Mouse (Mus musculus) kidney, embryonic 15.5 days (tissue): ENCODE measurements around the gene Rpl23. TPM values are rescaled to one million over a fixed set of nuclear protein-coding genes. Genes with fewer than 3 reads are reported as not detected.

Experiments
- ATAC-seq: fragments of 200-750 bp; cut with Nextera tagmentation; replicated peaks from 2 replicates; pipeline ENCODE4 v1.8.0; 2017; ENCODE audit warnings: moderate TSS enrichment; ENCODE audit not compliant: low FRiP score
- H3K27ac ChIP-seq: fragments of 300-500 bp; sonication (generic); 2 replicates; pipeline ENCODE4 v1.5.1; 2015; ENCODE audit warnings: mild to moderate bottlenecking, inconsistent platforms
- H3K27me3 ChIP-seq: fragments of 300-500 bp; sonication (generic); 2 replicates; pipeline ENCODE4 v1.6.1; 2015; ENCODE audit warnings: inconsistent platforms
- H3K36me3 ChIP-seq: fragments of 300-500 bp; sonication (generic); 2 replicates; pipeline ENCODE4 v1.6.1; 2015; ENCODE audit warnings: inconsistent platforms
- H3K4me1 ChIP-seq: fragments of 300-500 bp; sonication (generic); 2 replicates; pipeline ENCODE4 v1.6.1; 2015; ENCODE audit warnings: inconsistent platforms
- H3K4me2 ChIP-seq: fragments of 300-500 bp; sonication (generic); 2 replicates; pipeline ENCODE4 v1.6.1; 2015; ENCODE audit warnings: moderate library complexity, mild to moderate bottlenecking, inconsistent platforms
- H3K4me3 ChIP-seq: fragments of 300-500 bp; sonication (generic); replicated peaks from 2 replicates; pipeline ENCODE4 v1.5.1; 2015; ENCODE audit warnings: mild to moderate bottlenecking, inconsistent platforms
- H3K9ac ChIP-seq: fragments of 300-500 bp; sonication (generic); 2 replicates; pipeline ENCODE4 v1.6.1; 2015; ENCODE audit warnings: mild to moderate bottlenecking, inconsistent platforms
- H3K9me3 ChIP-seq: fragments of 300-500 bp; sonication (generic); replicated peaks from 2 replicates; pipeline ENCODE4 v1.6.1; 2016; ENCODE audit warnings: inconsistent platforms
- WGBS: fragments of 180-500 bp; shearing (Covaris S2); methylation state at CpG from one replicate; pipeline ENCODE4 v1.1.7; 2015; ENCODE audit warnings: mixed read lengths; 5-methylcytosine and 5-hydroxymethylcytosine counted together
- polyA plus RNA-seq: library from polyadenylated mRNA; unstranded; fragments of >200 nt; fragmentation: Nextera tagmentation; extraction: Ambion mirVana; gene quantifications from 2 replicates; pipeline ENCODE4 v1.2.1, GENCODE M21; 2015

Rpl23 gene
- polyA plus RNA-seq, 1 experiment from 2014 or later: 565 TPM

DNA sequence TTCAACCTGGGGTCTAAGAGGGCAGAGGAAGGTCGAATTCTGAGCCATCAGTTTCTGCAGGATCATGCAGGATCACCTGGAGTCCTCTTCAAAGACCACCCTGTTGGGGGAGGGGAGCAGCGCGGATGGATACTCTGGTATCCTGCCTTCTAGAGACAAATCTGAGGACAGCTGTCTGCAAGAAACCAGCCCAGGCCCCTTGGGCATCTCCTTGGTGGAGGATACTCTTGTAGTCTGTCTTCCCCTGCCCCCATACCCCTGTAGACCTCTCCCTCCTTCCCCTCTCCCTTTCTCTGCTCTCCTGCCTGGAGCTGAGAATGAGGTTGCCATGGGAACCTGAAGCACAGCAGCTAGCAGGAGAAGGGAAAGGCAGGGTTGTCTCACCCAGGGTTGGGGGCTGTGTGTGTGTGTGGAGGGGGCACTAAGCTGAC, 30.3 kb upstream of the Rpl23 start:
- no peak; the same call in 1 of the 2 replicates for ATAC-seq
- Histone ChIP-seq H3K27ac (peak overlapping the region; percentile 87), H3K27me3 (no peaks in the 10 kb centered on the region), H3K4me3 (no peak overlapping the region), H3K36me3 (peaks cover 55% of the 10 kb centered on the region), H3K4me2 (peak overlapping the region; percentile 43), H3K9ac (no peak overlapping the region), H3K4me1 (peaks cover 99% of the 10 kb centered on the region), H3K9me3 (no peaks in the 10 kb centered on the region)
- WGBS: 56% methylated on average over 3 of the region's 3 CpGs

DNA sequence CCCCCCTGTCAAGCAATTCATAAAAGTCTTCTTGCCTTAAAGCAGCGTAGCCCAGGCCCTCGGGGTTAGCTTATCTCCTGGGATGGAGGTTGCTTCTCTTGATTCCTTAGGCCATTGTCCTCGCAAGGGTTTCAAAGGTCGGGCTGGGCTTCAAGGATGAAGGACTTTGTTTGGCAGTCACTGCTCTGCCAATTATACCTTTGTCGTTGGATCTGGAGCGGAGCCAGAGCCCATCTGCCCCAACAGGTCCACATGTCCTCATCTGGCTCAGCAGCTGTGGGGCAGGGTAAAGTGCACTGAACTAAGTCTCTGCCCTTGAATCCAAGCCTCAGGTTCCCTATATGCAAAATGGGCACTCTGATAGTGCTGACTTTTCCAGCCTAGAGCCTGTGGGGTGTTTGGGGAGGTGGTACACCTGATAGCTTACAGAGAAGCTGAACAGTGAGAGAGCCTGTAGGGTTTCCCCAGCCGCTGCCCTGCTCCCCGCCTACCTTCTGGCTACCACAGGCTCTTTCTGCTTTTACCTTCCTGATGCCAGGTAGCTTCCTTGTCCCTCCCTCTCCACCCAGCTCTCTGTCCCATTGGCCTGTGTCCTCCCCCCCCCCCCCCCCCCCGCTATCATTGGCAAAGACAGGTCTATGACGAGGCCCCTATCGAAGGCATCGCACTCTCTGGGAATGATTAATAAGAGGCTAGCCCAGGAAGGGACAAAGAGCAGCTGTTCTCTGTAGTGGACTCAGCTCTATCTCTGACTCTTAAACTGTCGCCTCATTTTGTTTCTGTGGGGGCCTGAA, 29.5 kb upstream of the Rpl23 start:
- Histone ChIP-seq H3K4me1 (peaks cover 99% of the 10 kb centered on the region), H3K9me3 (no peaks in the 10 kb centered on the region), H3K27ac (peak overlapping the region; percentile 87), H3K9ac (0 out of 2 replicates have a peak overlapping the region, but pooled peaks have one; percentile 10), H3K4me3 (peak overlapping the region; percentile 7; the same call in 1 of the 2 replicates), H3K36me3 (peaks cover 53% of the 10 kb centered on the region), H3K4me2 (peak overlapping the region; percentile 43), H3K27me3 (no peaks in the 10 kb centered on the region)
- 40% methylated on average over 12 of the region's 13 CpGs for WGBS
- ATAC-seq: peak; percentile 65

DNA sequence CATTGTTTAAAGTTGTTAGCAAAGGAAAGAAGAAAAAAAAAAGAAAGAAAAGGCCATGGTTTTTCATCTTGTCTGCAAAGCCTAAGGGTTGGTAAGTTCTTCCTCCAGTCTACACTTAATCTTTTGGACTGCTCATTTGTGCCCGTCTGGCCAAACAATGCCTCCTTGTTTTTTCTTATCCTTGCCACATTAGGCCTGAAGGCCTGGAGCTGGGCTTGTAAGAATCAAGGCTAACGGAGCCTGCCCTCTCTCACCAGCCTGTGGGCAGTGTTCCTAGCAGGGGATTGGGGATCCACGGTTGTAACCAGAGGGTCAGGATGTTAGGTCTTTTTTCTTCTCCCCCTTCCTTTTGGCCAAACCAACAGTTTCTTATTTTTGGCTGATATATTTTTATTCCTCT, 28.7 kb upstream of the Rpl23 start:
- H3K4me1 ChIP-seq: peaks cover 99% of the 10 kb centered on the region
- WGBS: 50% methylated on average over 3 of the region's 3 CpGs
- H3K36me3 ChIP-seq: peaks cover 46% of the 10 kb centered on the region
- no peak overlapping the region for H3K4me3 ChIP-seq
- H3K27ac ChIP-seq: peak overlapping the region; percentile 87
- H3K4me2 ChIP-seq: peak overlapping the region; percentile 30; the same call in 1 of the 2 replicates
- H3K9me3 ChIP-seq: no peaks in the 10 kb centered on the region
- no peaks in the 10 kb centered on the region for H3K27me3 ChIP-seq
- ATAC-seq: no peak
- H3K9ac ChIP-seq: no peak overlapping the region

DNA sequence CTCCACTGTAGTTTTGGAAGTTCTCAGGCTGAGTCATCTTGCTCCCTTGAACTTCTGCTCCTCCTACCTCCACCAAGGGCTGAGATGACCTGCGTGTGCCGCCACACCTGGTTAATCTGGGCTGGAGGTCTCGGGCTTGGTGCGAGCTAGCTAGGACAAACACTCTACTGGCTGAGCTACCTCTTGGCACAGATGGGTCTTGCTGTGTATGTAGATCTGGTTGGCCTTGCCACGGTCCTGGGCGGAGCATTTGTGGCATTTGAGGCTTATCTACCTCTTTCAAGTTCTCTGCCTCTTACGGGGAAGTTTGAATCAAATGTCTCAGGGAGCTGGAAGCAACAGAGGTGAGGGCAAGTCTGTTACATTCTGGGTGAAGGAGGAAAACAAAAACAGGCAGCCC, 28.1 kb upstream of the Rpl23 start:
- 69% methylated on average over 7 of the region's 7 CpGs for WGBS
- Histone ChIP-seq H3K36me3 (peaks cover 40% of the 10 kb centered on the region), H3K9me3 (no peaks in the 10 kb centered on the region), H3K4me2 (no peak overlapping the region), H3K27ac (peak overlapping the region; percentile 56), H3K9ac (no peak overlapping the region), H3K27me3 (no peaks in the 10 kb centered on the region), H3K4me1 (peaks cover 99% of the 10 kb centered on the region), H3K4me3 (no peak overlapping the region)
- ATAC-seq: no peak

DNA sequence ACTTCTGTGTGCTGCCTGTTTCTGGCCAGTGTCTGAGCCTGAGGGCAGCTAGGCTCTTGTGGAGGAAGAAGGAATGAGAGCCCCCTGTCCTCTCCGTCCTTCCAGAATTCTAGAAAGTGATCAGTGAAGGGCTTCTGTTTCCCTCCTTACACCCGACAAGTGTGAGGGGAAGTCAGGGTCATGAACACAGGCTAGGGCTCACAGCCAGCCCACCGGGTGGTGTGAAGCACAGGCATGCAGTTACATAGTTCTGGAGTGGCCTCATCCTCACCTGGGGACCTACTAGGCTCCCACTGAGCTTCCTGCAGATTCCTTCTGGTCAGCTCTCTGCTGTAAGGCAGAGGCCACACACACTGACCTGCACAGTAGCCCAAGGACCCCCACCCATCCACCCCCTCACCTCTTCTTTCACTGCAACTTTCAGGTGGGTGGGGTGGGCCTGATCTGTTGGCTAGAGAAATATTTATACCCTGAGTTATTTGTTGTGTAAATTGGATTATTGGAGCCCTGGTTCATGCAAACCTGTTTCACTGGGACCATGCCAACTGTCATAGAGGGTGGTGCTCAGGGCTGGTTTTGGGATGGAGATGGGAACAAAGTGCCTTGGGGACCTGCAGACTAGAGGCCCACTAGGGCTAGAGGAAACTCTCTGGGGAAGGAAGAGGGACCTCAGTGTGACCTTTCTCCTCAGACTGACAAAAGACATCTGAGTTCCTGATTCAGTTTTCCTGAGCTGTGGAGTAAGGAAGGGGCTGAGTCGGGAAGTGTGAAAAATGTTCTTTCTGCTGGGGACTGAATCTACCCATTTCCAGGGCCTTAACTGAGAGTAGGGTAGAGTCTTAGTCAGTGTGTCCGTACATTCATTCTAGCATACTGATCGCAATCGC, 27.2 kb upstream of the Rpl23 start:
- WGBS: 59% methylated on average over 7 of the region's 7 CpGs
- Histone ChIP-seq H3K4me1 (peaks cover 99% of the 10 kb centered on the region), H3K4me2 (no peak overlapping the region), H3K9me3 (no peaks in the 10 kb centered on the region), H3K9ac (no peak overlapping the region), H3K27me3 (no peaks in the 10 kb centered on the region), H3K27ac (peak overlapping the region; percentile 90), H3K4me3 (no peak overlapping the region), H3K36me3 (peaks cover 31% of the 10 kb centered on the region)
- ATAC-seq: no peak

DNA sequence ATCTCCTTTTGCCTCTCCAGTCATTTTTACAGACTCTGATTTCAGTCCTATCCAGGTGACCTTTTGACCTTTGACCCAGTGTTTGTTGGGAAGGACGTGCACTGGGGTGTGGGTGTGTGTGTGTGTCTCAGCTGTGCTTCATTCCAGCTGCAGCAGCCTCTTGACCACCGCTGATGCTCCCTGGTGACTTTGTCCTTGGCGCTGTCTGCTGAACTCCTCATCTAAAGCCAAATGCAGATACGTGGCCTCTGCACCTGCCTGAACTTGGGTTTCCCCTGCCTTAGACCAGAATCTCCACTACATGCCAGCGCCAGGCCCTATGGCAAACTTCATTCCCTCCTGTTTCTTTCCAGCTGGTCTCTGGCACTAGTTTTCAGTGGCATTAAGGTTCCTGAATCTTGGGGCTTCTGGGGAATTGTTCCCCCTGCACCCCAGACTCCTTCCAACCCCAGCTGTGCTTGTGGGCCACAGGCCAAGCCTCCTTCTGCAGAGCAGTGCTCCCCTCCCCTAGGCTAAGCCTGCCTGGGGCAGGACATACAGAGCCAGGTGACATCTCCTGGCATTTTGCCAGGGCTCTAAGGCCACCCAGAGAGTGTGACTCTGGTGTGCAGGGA, 26.5 kb upstream of the Rpl23 start:
- WGBS: 47% methylated on average over 5 of the region's 5 CpGs
- no peak for ATAC-seq
- Histone ChIP-seq H3K27ac (peak overlapping the region; percentile 90), H3K4me3 (no peak overlapping the region), H3K9me3 (no peaks in the 10 kb centered on the region), H3K9ac (no peak overlapping the region), H3K27me3 (no peaks in the 10 kb centered on the region), H3K36me3 (peaks cover 26% of the 10 kb centered on the region), H3K4me1 (peaks cover 99% of the 10 kb centered on the region), H3K4me2 (0 out of 2 replicates have a peak overlapping the region, but pooled peaks have one; percentile 33)

DNA sequence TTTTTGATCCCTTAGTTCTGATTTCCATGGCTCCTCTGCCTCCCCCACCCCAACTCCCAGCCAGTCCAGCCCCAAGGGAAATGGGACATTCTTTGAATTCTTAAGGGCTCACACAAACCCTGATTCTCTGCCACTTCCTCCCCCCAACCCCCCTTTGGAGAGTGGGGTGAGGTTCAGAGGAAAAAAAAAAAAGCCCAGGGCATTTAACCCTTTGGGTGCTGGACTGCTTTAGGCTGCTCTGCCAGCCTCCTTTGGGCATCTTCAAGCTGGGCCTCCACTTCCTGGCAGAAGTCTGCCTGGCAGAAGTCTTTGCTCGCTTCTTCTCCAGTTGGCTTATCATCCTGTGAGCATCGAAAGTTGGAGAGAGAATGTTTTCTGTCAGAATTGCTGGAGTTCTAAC, 25.9 kb upstream of the Rpl23 start:
- no peaks in the 10 kb centered on the region for H3K27me3 ChIP-seq
- peak overlapping the region; percentile 33 for H3K4me2 ChIP-seq
- no peak for ATAC-seq
- peaks cover 96% of the 10 kb centered on the region for H3K4me1 ChIP-seq
- H3K4me3 ChIP-seq: no peak overlapping the region
- H3K9ac ChIP-seq: no peak overlapping the region
- H3K9me3 ChIP-seq: no peaks in the 10 kb centered on the region
- peaks cover 22% of the 10 kb centered on the region for H3K36me3 ChIP-seq
- peak overlapping the region; percentile 90 for H3K27ac ChIP-seq
- 60% methylated on average over 2 of the region's 2 CpGs for WGBS

DNA sequence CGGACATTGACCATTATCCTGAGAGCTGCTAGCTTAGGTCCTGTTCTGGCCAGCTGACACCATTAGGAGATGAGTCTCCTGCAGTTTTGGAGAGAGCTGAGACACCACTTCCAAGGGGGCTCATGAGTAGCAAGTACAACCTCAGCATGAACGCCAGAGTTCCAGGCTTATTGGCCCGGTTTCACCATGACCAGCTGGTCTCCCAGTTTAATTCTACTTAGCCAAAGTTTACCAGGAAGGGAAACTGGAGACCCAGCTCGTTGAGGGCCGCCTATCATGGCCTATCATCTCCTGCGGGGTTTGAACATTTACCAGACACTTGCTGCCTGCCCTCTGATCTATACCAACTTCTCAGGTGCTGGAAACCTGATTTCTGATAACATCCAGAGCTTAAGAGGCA, 25.4 kb upstream of the Rpl23 start:
- Histone ChIP-seq H3K9ac (no peak overlapping the region), H3K27ac (peak overlapping the region; percentile 90), H3K9me3 (no peaks in the 10 kb centered on the region), H3K4me2 (peak overlapping the region; percentile 33), H3K4me3 (no peak overlapping the region), H3K36me3 (peaks cover 22% of the 10 kb centered on the region), H3K27me3 (no peaks in the 10 kb centered on the region), H3K4me1 (peaks cover 96% of the 10 kb centered on the region)
- no peak for ATAC-seq
- 43% methylated on average over 6 of the region's 6 CpGs for WGBS

DNA sequence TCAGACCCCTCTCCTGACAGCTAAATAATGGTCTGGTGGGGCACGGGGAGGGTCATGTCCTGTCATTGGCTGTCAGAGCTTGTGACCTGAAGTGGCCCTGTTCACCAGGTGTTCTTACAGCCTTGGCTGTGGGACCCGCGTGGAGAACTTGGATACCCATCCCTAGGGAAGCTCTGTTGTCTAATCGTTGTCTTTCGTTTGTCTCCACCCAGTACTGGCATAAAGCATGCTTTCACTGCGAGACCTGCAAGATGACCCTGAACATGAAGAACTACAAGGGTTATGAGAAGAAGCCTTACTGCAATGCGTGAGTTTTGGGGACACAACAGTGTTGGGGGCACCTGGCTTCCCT, 24.4 kb upstream of the Rpl23 start:
- no peak for ATAC-seq
- no peak overlapping the region for H3K9ac ChIP-seq
- no peak overlapping the region for H3K4me3 ChIP-seq
- peak overlapping the region; percentile 90 for H3K27ac ChIP-seq
- no peaks in the 10 kb centered on the region for H3K27me3 ChIP-seq
- H3K36me3 ChIP-seq: peaks cover 22% of the 10 kb centered on the region
- 63% methylated on average over 7 of the region's 7 CpGs for WGBS
- peak overlapping the region; percentile 50; the same call in 1 of the 2 replicates for H3K4me2 ChIP-seq
- no peaks in the 10 kb centered on the region for H3K9me3 ChIP-seq
- peaks cover 96% of the 10 kb centered on the region for H3K4me1 ChIP-seq

DNA sequence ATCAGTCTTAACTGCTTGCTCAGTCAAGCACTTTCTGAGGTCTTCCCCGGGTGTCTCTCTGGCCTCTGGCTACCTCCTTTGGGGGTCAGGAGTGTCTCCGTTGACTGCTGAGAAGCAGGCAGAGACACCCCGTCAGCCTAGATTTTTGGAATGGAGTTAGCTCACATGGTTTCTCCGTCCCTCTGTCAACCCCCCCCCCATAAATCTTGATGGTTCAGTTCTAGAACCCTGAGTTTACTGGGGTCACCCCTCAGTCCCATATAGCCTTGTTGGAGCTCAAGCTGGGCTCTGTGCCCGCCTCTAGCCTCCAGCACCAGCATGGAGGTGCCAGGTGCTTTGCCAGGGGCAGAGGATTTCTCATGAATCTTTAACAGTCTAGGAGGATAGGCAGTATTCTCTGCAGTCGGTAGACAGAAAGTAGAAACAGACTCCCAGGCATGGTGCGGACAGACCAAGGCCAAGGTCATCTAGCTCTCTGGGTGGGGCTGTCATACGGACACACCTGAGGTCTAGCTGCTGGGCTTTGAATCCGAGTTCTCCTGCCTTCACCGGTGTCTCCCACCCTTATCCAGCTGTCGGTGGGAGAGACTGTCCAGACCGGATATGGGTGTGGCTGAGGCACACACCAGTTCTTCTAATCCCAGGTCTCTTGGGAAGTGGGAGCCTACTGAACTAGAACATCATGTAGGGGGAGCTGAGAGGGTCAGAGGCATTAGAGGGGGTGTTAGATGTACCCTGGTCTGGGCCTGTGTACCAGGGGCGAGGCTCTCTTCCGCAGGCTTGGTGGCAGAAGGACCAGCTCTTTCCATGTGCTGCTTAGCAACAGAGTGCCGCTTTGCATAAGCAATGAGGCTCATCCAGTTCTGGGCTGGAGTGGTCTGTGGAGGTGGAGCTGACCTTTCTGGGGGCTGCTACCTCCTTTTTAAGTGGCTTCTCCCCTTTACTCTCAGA, 23.7 kb upstream of the Rpl23 start:
- no peaks in the 10 kb centered on the region for H3K9me3 ChIP-seq
- no peak for ATAC-seq
- H3K4me2 ChIP-seq: peak overlapping the region; percentile 50
- peaks cover 22% of the 10 kb centered on the region for H3K36me3 ChIP-seq
- no peaks in the 10 kb centered on the region for H3K27me3 ChIP-seq
- WGBS: 25% methylated on average over 15 of the region's 15 CpGs
- peaks cover 96% of the 10 kb centered on the region for H3K4me1 ChIP-seq
- H3K27ac ChIP-seq: peak overlapping the region; percentile 90
- peak overlapping the region; percentile 15; the same call in 1 of the 2 replicates for H3K4me3 ChIP-seq
- no peak overlapping the region; the same call in 1 of the 2 replicates for H3K9ac ChIP-seq
